Mouse (Mus musculus): ENCODE measurements around the gene Lmod2. TPM values are rescaled to one million over a fixed set of nuclear protein-coding genes. Genes with fewer than 3 reads are reported as not detected.

Lmod2 gene
- not detected for polyA plus RNA-seq (2014; fragmentation: Illumina TruSeq; extraction: RNeasy Lipid Tissue Mini Kit (QIAGEN cat#74804); ENCODE audit: low read depth, low replicate concordance)

GRCm38 (mm10) chr6:24597500-24597899 is at the start of gene Lmod2:
TSS of gene Lmod2 (plus strand) at chr6:24597762.

Other genes with a start within 250 kb of the Lmod2 start
- 1.8 TPM for gene Iqub, start 82.7 kb upstream of the Lmod2 start, polyA plus RNA-seq (2014; fragmentation: Illumina TruSeq; extraction: RNeasy Lipid Tissue Mini Kit (QIAGEN cat#74804); ENCODE audit: low read depth, low replicate concordance)
- gene Ndufa5, start 69.7 kb upstream of the Lmod2 start, polyA plus RNA-seq (2014; fragmentation: Illumina TruSeq; extraction: RNeasy Lipid Tissue Mini Kit (QIAGEN cat#74804); ENCODE audit: low read depth, low replicate concordance), result 126 TPM
- 1.1 TPM for gene Asb15, start 69.6 kb upstream of the Lmod2 start, polyA plus RNA-seq (2014; fragmentation: Illumina TruSeq; extraction: RNeasy Lipid Tissue Mini Kit (QIAGEN cat#74804); ENCODE audit: low read depth, low replicate concordance)
- gene Wasl, start 67.2 kb downstream of the Lmod2 start, polyA plus RNA-seq (2014; fragmentation: Illumina TruSeq; extraction: RNeasy Lipid Tissue Mini Kit (QIAGEN cat#74804); ENCODE audit: low read depth, low replicate concordance), result 33.1 TPM
- gene Hyal6, start 135.5 kb downstream of the Lmod2 start, polyA plus RNA-seq (2014; fragmentation: Illumina TruSeq; extraction: RNeasy Lipid Tissue Mini Kit (QIAGEN cat#74804); ENCODE audit: low read depth, low replicate concordance), result 0.98 TPM
- gene Hyal4, start 150.6 kb downstream of the Lmod2 start, polyA plus RNA-seq (2014; fragmentation: Illumina TruSeq; extraction: RNeasy Lipid Tissue Mini Kit (QIAGEN cat#74804); ENCODE audit: low read depth, low replicate concordance), result not detected
- gene Spam1, start 193.4 kb downstream of the Lmod2 start, polyA plus RNA-seq (2014; fragmentation: Illumina TruSeq; extraction: RNeasy Lipid Tissue Mini Kit (QIAGEN cat#74804); ENCODE audit: low read depth, low replicate concordance), result 0.78 TPM

Data from adipose tissue, adult 10 weeks (tissue).